Mouse (Mus musculus): ENCODE results near the gene Rrn3.
"Not testable (repeated sequence)": the region's sequence is repeated elsewhere in the genome, so short reads cannot be mapped to it uniquely, and the experiment has no call there.

DNA sequence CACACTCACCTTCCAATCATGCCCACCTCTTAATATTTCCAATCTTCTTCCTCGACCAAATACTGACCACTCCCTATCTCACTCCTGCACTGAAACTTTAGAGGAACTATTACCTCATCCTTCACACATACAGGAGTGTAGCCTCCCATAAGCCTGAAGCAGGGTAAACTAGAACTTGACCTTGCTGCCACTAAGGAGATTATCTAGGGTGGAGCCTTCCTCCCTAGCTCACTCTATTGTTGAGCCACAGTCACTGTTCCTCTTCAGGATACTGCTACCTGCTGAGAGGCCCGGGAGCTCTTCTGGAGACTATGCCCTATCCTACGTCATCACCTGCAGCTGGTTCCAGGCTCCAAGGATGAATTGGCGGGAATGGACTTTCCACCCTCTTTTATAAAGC lies 41.5 kb upstream of the Rrn3 start:
- TF ChIP-seq POLR2A (IDR thresholded peaks at IDR 0.05; ENCODE audit: borderline replicate concordance, extremely low read depth, insufficient read depth, insufficient read length, poor library complexity, severe bottlenecking); CTCF (IDR thresholded peaks at IDR 0.05; ENCODE audit: borderline replicate concordance, extremely low read depth, insufficient read depth, insufficient read length): not testable (repeated sequence)

All from brain, embryonic 14.5 days (tissue).